Mouse (Mus musculus) mouse embryonic stem cell (cell line): ENCODE measurements around the gene Nxpe2.
"Not testable (repeated sequence)": the region's sequence is repeated elsewhere in the genome, so short reads cannot be mapped to it uniquely, and the experiment has no call there.

Experiments
- in situ Hi-C, 2 experiments: fragments of 300-500 bp; cut with MboI; formaldehyde crosslinking; loops; 1 replicate in 1 of 2; 3 replicates in 1 of 2; pipeline ENCODE4 v1.14.3; 2019 to 2020; ENCODE audit warnings: low sequenced_read_pairs in 2 of 2, low pct_unique_long_range_greater_than_20kb in 1 of 2, mixed read lengths in 1 of 2; ENCODE audit not compliant: unreplicated experiment in 1 of 2

The Nxpe2 gene

DNA sequence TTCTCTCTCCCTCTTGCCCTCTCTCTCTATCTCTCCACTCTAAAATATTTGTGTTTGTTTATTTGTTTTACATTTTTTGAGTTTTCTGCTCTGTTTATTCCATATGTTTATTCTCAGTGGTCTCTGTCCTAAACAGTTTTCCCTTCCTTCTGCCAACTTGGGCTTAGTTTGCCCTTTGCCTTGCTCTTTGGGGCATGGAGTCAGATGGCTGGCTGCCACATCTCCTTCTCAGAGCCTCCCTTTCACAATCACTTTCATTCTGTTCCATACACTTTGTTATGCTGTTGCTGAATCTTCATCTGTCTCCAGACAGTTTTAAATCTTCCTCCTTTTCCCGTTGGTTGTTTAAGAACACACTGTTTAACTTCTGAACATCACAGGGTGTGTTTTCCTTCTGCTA, 37.4 kb downstream of the Nxpe2 start:
- in situ Hi-C loops, result no loop called here

DNA sequence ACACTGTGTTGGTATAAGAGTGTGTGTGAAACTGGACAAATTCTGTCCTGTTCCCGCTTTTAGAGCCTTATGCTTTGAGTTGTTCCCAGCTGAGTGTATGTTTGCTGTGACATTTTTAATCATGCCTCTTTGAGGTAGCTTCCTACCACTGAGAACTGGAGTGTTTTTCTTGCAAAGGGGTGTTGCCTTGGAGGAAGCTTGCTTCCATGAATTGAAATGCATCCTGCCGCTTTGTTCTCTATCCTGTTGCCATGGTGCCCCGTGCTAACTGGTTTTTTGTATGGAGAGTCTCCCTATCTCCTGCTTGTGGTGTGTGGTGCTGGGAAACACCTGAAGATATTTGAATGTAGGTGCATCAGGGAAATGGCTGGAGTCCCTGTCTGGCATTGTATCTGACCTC, 39.1 kb downstream of the Nxpe2 start:
- in situ Hi-C loops, result no loop called here

DNA sequence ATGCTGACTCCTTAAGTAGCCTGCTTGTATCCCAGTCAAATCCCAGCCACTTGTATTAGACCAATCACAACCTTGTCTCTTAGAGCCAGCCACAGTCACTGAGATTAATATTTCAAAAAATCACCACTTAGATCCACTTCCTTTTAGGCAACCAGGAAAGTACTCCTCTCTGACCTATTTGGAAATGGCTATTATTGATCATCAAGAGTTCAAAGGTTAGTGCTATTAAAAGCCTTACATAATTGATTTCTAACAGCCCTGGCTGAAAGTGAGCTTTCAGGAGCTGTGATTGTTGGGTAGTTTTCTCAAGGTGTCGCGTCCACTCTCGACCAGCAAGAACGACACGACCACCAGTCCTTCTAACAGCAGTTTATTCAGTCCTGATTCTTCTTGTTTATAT, 42.0 kb downstream of the Nxpe2 start:
- in situ Hi-C loops, result no loop called here

DNA sequence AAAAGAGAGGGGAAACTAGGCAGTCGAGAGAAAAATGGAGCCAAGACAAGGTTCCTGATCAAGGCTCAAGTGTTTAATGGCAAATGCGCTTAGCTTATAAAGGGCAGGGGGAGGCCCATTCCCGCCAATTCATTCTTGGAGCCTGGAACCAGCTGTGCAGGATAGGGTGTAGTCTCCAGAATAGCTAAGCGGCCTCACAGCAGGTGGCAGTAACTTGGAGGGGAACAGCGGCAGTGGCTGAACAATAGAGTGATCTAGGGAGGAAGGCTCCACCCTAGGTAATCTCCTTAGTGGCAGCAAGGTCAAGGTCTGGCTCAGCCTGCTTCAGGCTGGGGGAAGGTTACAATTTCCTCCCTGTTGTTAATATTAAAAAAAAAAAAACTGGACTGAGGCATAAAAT, 49.7 kb downstream of the Nxpe2 start:
- in situ Hi-C loops, result not testable (repeated sequence)

DNA sequence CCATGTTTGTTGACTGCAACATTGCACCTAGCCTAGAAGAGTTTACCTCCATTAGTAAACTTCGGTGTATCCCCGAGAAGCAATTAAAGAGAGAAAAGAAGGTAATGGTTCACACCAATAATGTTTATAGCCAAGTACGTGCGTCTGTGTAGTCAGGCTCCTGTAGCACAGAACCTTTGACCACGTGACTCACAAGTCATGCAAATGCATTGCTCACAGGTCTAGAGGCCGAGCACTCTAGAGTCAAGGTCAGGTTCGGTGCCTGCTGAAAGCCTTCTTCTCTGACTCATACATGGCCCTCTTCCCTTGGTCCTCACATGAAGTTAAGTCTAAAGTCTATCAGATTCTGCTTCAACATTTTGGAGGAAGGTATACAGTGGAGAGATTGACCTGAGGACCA, 54.3 kb downstream of the Nxpe2 start:
- in situ Hi-C loops, result no loop called here

DNA sequence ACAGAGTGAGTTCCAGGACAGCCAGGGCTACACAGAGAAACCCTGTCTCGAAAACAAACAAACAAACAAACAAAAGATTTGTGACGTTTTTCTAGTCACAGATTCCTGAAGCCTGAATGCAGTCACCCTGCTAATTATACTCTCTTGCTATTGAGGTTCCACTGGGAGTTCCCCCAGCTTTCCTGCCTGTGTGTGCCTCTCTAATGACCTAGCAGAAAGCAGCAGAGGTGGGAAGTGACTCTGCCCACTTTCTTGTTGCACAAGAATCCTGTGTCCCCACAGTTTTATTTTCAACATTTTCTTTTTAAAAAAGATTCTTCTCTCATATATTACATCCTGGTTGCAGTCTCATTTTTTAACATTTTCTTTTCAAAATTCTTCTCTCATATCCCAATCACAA, 58.5 kb downstream of the Nxpe2 start:
- in situ Hi-C loops, result no loop called here

DNA sequence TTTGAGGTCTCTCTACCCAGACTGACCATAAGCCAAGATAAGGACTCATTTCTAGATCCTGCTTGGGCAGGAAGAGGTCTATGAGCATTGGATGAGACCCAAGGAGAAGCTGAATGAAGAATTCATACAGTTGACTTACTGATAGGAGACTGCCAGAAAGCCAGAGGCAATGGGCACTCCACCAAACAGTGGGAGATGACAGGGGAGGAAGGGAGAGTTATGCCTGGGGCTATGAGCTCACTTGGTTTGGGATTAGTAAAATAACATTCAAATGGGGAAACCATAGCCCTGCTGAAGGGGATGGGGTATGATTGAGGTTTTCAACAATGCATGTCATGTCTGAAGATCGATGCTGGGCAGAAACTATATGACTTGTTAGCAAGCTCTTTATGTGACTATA, 63.0 kb downstream of the Nxpe2 start:
- in situ Hi-C loops, result no loop called here

DNA sequence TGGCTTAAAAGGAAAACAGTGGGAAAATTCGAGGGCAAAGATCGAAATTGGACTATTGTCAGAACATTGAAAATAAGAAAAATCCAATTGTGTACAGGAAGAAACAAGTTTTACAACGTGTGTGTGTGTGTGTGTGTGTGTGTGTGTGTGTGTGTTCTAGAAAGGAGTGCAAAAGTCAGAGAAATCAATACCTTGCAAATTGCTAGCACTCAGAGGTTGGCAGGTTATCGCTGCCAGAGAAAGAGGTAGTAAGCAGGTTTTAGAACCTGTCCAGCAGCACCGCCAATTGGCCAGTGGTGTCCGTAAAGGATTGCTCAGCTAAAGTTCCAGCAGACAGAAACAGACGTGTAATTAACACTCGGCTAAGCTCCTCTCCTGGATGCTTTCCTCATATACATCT, 69.0 kb downstream of the Nxpe2 start:
- in situ Hi-C loops, result no loop called here

DNA sequence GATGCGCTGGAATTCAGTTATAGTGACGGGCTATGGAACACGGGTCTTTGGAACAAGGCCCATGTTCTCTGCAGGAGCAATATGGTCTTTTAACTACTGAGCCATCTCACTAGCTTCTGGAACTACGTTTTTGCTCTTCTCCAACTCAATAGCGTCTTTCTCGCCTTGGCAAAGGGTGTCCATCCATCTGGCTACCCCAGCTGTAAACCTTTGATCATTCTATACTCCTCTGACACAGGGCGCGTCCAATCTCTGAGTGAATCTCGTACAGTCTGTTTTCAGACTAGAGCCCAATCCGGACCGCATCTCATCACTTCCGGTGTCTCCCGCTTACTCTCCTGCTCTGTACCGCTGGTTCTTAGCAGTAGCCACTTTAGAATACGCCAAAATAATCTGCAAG, 76.4 kb downstream of the Nxpe2 start:
- in situ Hi-C loops, result no loop called here
